Mouse (Mus musculus): Measurements from ENCODE around the gene Lsm4. TPM values are rescaled to one million over a fixed set of nuclear protein-coding genes. Genes with fewer than 3 reads are reported as not detected.
A peak's percentile ranks its signal among the peaks of the same experiment; 100 is the strongest.

The Lsm4 gene
- total RNA-seq, 2 experiments from 2014 or later, result 125 to 214 TPM

DNA sequence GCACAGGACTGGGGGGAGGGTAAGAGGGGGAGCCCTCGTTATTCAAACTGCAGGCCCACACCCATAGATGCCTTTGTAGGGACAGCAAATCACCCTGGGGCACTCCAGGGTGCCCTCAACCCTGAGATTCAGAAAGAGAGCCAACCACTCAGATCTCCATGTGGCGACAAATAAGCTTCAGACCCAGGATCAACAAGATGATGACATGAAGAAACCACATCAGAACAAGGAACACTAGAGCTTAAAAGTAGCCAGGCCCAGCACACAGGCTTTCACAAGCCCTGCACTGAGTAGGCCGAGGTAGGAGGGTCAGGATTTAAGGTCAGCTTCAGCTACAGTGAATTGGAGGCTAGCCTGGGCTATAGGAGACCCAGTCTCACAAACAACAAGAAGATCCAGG, 24.1 kb upstream of the Lsm4 start:
- ATAC-seq (replicated peaks; ENCODE audit: poor library complexity), result 0 out of 2 replicates have a peak, but pooled peaks have one; percentile 7

DNA sequence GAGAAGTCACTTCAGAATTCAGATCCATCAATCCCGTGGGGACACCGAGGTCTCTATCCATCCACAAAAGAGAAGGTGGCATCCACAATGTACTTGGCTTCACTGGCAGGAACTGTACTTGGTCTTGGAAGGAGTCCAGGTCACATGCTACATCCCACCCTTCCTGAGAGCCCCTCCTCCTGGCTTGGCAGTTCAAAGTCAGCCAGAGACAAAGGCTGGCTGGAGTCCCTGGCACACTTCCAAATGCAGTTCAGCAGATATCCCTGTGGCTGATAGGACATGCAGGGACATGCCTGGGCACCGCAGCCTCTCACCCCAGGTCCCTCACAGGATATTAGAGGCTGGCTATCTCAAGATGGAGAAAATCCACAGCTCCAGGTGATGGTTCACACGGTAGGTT, 23.7 kb upstream of the Lsm4 start:
- ATAC-seq (replicated peaks; ENCODE audit: poor library complexity), result peak; percentile 85

DNA sequence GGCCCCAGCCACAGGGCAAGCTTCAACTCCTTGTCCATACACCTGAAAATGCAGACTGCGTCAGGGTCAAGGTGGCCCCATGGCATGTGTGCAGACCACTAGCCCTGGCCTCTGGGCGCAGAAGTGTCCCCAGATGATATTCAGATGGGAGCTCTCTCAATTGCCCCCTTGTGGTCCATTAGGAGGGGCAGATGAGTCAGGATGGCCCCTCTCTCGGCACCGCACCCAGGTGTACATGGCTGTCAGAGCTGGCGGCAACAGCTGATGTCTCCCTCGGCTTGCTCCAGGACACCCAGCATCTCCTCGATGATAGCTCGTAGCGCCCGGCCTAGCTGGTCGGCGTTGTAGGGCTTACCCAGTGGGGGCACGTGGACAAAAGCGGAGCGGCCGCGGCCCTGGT, 22.7 kb upstream of the Lsm4 start:
- ATAC-seq (replicated peaks; ENCODE audit: poor library complexity), result no peak

DNA sequence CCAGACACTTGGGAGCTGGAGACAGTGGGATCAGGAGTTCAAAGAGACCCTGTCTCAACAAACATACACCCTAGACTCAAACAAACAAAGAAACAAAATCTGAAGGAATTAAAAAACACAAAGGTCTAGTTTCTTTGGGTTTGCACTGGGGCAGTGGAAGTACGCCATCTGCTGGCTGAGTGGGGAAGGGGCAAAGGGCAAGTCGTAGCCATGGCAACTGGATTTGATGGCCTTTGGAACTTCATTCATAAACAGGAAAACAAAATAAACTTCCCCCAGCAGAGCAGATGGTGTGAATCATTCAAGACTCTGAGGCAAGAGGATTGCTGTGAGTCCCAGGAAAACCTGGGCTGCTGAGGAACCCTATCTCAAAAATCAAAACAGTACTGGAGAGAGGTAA, 19.8 kb upstream of the Lsm4 start:
- ATAC-seq (replicated peaks; ENCODE audit: poor library complexity), result peak; percentile 67

DNA sequence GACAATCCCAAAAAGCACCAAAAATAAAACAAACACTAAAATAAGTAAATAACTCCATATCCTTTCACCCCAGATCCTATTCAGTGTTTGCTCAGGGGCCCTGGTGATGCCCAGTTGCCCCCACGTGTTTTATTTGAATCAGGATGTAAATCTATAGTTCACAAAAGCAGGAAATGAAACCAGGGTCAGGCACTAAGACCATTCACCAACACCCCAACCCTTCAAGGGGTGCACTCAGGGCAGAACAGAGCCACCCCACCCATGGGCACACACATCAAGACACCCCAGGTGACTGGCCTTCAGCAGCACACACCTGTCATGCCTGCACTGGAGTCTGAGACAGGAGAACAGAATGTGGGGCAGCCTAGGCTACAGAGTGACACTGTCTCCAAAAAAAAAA, 18.9 kb upstream of the Lsm4 start:
- no peak for ATAC-seq (replicated peaks; ENCODE audit: poor library complexity)

DNA sequence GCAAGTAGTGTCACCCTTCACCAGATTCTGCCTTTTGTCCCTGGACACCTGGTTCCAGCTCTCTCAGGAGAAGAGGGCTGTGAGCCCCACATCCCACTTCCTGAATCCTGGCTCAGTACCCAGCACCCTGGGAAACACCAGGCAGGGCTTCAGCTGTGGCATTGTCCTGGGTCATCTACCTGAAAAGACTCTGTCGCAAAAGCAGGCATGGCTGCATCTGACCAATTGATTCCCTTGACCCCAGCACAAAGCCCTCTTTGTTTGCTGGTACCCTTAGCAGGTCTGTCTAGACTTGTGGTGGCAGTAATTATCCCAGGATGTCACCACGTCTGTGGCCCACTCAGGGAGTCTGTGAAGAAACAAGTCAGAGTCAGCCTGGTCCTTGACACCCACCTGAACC, 17.6 kb upstream of the Lsm4 start:
- ATAC-seq (replicated peaks; ENCODE audit: poor library complexity), result no peak

DNA sequence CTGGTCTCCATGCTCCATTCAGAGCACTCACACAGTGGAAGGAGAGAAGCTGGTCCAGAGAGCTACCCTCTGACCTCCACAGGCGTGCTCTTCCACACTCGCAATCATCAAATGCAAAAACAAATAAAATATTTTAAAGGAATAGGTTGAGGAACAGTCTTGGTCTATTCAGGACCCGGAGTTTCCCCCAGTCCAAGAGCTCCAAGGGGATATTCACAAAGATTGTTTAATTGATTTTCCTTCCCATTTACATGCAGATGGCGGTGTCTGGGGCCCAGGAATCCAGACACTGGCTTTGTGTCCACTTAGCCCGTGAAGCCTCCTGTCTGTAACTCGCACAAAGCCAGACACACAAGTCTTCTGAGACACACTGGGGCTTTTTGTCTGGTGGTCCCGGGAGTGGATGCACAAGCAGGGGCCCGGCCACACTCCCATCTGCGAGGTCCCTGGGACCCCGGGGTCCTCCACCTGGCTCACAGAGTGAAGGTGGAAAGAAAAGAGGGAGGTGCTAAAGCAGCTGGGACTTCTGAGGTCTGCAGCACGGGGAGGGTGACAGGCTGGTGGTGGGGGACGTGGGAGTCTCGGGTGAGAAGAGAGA, 16.8 kb upstream of the Lsm4 start:
- no peak for ATAC-seq (replicated peaks; ENCODE audit: poor library complexity)

DNA sequence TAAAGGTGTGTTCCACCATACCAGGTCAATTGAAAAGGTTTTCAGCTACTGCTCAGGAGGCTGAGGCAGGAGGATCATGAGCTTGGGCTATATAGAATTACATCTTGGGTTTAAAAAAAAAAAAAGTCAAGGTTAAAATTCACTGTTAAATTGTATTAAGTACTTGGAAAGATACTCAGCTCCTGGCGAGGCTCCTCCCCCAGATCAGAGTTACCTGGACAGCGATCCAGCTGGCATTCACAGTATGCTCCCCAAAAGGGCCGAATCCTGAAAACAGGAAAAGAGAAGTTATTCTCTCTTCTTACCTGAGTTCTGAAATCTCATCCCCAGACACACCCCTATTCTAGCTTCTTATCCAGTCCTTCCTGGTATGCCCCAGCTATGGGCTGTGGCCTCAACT, 15.8 kb upstream of the Lsm4 start:
- ATAC-seq (replicated peaks; ENCODE audit: poor library complexity), result no peak

DNA sequence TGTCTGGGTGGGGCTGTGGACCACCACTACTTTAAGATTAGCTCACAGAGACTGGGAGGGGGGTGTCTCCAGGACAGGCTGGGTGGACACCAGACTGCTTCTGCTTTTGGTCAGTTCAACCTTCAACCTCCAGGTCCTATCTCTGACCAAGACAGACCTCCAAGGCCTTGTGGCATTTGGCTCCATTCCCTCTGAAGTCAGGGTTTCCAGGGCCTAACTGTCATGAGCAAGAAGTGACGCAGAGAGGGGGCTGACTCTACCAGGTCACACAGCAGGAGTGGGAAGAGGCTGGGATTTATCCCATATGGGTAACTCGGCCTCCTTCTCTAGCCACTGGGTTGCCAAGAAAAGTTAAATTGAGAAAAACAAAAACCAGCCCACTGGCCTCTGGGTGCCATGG, 15.3 kb upstream of the Lsm4 start:
- ATAC-seq (replicated peaks; ENCODE audit: poor library complexity), result no peak

DNA sequence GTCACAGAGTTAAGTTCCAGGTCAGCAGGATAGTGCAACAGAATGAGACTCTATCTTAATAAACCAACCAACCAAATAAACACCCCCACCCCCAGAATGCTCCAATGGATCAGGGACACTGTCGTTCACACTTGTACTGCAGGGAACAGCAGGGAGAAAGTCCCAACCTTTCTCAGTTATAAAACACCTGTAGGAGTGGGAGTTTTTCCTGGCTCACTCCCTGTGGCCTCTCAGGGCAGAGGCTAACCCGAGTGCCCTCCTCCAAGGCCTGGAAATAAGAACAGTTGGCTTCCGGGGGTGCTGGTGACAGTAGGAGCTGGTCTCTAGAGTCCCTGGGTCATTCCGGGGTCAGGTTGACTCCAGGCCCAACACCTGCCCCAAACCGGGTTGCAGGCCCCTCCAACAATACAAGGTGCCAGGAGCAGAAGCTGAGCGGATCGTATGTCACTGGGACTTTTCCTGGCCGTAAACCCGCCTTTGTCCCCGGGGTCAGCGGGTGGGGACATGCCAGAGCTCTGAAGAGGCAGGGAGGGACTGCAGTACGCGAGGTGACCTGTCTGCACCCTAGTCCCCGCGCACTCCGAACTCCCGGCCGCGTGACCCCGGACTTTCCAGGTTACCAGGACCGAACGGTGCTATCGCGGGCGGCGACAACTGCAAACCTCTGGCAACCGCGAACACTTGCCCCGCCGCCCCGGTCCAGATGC, 14.0 kb upstream of the Lsm4 start:
- ATAC-seq (replicated peaks; ENCODE audit: poor library complexity), result peak; percentile 51

DNA sequence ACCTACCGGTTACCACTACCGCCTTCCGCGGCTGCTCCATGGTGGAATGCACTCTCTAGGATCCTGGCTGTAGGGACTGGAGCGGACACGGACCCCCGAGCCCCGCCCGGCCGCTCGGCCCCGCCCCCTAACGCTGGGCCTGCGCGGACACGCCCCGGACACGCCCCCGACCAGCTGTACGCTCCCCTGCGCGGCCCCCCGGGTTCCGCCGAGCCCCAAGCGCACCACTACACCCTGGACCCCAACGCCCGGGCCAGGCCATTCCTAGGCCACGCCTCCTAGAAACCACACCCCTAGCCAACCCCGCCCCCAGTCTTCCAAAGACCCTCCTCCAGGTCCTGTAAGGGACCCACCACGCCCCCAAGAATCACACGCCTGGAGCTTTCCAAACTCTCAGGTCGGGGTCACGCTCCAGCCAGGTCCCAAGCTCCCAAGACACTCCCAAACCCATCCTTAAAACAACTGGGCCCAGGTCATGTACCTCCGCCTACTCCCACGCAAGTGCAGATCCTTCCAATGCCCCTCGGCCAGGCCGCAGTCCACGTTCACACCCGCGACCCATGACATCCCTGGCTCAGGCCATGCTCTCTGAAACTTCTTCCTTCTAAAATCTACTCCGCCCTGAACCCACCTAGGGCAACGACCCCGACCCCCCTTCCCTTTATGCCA, 13.3 kb upstream of the Lsm4 start:
- peak; percentile 92 for ATAC-seq (replicated peaks; ENCODE audit: poor library complexity)

DNA sequence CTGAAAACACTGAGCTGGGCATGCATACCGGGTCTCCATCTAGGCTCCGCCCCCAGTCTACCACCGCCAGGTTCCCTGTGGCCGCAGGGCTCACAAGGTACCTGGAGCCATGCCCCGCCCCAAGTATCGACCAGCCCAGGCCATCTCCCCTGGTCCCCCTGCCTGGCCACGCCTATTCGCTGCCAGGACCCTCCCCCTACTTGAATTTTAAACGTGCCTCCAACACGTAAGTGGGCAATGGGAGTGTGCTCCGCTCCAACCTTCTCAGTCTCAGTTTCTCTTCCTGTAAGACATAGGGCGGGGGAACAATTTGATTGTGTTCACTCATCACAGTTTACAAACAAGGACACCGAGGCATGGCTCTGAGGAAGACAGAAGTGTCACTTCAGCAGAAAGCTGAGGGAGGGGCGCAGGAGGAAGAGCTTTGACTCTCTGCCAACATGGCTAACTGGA, 12.7 kb upstream of the Lsm4 start, which contains the start of gene Pgpep1:
Gene Pgpep1, minus strand, starts transcription at position 116 of the 453 bp plus-strand sequence.
- peak; percentile 9; the same call in 1 of the 2 replicates for ATAC-seq (replicated peaks; ENCODE audit: poor library complexity)

DNA sequence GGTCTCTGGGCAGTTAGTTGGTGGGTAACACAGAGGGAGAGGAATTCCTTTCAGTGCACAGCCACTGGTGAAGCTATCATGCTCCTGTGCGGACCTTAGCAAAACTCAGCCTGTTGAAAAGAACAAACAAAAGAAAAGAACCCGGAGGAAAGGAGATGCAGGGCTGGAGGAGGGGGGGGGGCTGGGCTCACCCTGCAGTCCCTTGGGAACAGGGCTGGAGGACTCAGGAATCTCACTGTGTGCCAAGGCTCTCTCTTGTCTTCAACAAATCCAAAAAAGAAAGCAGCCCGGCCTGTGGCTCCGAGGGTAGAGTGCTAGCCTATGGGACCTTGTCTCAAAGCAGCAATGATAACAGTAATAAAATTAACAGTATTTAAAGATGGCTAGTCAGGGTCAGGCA, 9.4 kb upstream of the Lsm4 start:
- no peak for ATAC-seq (replicated peaks; ENCODE audit: poor library complexity)

DNA sequence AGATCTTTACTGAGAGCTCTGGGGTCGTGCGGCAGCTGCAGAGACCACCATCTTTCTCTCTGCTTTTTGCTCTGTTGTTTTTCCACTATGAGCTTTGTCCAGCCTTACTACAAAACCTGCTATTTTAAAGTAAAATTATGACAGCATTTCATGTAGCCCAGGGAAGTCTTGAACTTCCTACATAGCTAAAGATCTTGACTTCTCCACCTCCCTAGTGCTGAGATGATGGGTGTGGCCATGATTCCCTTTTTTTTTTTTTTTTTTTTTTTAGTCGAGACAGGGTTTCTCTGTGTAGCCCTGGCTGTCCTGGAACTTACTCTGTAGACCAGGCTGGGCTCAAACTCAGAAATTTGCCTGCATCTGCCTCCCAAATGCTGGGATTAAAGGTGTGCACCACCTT, 8.4 kb upstream of the Lsm4 start:
- no peak for ATAC-seq (replicated peaks; ENCODE audit: poor library complexity)

DNA sequence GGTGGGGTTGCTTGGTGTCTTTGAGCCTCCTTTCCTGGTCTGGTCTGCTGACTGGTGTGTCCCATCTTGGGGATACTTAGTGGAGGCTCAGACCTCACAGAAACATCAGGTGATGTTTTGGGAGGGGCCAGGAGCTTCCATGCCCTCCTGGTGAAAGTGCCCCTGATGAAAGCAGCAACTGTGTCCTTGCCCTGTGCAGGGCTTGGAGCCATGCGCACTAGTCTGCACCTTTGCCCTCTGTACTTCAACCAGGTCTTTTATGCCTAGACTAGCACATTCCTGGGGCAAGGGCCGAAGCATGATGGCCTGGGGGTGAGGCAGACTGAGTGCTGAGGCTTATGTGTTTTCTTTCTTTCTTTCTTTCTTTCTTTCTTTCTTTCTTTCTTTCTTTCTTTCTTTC, 7.4 kb upstream of the Lsm4 start:
- ATAC-seq (replicated peaks; ENCODE audit: poor library complexity), result no peak

DNA sequence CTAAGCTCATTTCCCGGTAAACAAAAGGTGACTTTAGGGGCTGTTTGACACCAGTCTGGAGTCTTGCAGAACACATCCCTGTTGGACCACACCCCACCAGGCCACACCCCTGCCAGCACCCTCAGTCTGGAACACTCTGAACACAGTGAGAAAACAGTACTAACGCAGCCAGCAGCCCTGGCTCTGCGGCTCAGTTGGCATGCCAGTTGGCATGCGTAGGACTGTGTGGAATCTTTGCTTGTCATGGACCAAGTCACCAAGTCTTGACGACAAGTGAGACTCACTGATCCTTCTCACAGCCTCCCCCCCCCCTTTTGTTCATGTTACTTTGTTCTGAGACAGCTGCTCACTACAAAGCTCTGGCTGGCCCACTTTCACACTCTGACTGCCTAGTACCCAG, 6.0 kb upstream of the Lsm4 start:
- peak; percentile 61 for ATAC-seq (replicated peaks; ENCODE audit: poor library complexity)

DNA sequence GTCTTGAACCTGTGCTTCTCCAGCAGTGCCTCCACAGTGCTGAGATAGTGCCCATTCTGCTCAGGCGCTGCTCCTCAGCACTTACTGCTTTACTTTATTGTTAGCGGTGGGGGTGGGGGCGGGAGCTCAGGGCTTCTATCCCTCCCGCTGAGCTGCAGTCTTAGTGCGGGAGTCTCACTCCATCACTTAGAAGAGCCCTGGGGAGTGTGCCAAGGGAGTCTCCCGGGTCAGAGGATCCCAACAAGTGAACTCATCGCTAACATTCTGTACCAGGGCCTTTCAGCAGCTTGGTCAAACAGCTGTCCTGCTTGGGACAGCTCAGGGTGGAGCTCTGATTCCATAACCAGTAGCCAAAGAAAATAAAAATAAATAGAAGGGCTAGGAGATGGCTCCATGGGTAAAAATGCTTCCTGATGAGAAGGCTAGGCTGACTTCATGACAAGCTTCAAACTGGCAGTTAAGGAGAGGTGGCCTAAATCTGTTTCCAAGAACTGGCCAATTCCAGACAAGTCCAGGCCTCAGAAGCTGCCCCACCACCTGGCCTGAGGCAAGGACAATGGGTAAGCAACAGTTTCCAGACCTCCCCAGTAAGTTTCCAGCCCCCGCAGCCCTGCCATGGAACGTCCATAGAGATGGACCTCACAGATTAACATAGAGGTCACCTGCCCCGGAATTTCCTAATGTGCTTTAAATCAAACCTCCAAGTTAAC, 1.3 kb upstream of the Lsm4 start:
- ATAC-seq (replicated peaks; ENCODE audit: poor library complexity), result no peak

DNA sequence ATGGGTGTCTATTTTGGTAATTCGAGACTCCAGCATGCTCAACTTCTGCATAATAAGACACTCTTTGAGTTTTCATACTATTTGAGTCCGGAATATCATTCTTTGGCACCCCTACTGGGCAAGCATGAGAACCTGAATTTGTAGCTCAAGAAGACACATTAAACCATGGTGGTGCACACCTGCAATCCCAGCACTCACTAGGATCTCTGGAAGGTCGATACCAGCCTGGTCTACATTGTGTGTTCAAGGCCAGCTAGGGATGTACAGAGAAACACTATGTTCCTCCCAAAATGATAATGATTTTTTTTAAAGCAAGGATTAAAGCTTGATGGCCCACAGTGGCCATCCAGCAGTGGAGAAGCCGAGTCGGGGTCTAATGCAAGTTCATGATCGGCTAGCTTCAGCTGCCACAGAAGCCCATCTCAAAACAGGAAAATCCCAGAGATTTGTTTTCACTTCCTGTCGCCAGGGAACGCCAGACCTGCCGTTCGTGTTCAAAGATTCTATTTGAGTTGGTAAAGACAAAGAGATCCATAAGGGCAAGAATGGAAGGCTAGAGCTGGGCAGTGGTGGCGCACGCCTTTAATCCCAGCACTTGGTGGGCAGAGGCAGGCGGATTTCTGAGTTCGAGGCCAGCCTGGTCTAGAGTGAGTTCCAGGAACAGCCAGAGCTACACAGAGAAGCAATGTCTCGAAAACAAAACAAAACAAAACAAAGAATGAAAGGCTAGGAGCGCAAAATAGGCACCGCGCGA, 546 bp upstream of the Lsm4 start:
- ATAC-seq (replicated peaks; ENCODE audit: poor library complexity), result no peak

DNA sequence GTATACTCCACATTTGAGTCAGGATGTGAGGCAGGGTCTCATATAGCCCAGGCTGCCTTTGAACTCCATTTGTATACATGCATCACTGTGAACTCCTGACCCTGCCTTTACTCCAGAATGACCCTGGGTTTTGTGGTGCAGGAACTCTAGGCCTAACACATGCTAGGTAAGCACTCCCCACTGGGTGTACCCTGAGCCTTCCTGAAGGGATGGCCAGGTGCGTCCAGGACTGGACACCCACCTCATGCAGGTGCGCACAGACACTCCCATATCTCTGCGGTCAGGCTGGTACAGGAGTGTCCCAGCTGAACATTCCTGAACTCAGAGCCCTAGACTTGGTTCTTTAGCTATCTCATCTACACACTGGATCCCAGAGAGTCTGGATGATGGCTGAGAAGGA, 1.1 kb downstream of the Lsm4 start:
- ATAC-seq (replicated peaks; ENCODE audit: poor library complexity), result no peak

DNA sequence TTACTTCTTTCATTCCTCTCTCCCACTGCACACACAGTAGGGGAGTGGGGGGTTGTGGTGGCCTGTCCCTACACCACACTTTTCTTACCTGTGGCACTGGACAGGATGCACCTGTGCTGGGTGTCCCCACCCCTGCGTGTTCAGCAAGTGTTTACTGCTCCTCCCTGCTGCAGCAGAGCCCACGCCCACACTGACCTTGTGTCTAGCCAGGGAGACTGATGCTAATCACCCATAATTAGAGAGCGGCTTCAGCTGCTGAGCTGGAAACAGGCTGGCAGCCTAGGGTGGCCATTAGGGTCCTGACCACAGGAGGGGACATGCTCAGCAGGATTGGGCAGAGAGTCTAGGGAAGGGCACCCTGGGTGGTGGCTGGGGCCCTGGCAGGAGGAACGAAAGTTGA, 1.7 kb downstream of the Lsm4 start:
- no peak for ATAC-seq (replicated peaks; ENCODE audit: poor library complexity)

DNA sequence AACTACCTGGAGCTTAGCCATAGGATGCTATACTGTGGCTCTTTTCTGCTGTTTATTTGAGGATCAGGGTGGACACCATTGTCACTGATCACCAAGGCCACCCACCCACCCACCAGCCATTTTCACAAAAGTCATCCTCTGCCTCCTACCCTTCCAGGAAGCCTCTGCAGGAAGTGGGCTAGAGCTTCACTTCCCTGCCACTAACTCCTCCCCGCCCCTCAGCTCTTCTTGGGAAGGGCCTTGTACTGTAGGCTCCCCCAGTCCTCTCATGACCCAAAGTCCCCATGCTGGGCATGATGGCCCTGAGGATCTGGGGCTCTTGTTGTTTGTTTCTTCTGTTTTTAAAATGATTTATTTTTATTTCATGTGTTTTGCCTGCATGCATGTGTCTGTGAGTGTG, 2.3 kb downstream of the Lsm4 start:
- ATAC-seq (replicated peaks; ENCODE audit: poor library complexity), result peak; percentile 15; the same call in 1 of the 2 replicates
